Mouse (Mus musculus) limb, embryonic 14.5 days (tissue): ENCODE results near the gene Olfr1532-ps1. TPM values are rescaled to one million over a fixed set of nuclear protein-coding genes. Genes with fewer than 3 reads are reported as not detected.

Experiments used
- ATAC-seq: fragments of 200-750 bp; cut with Nextera tagmentation; 2 replicates; pipeline ENCODE4 v1.8.0; 2017; ENCODE audit warnings: low read depth, moderate number of reproducible peaks, moderate TSS enrichment; ENCODE audit not compliant: low FRiP score
- DNase-seq: peaks from one replicate; pipeline ENCODE4 v3.0.0-alpha.2; 2015; ENCODE audit warnings: low spot score
- H3K27ac ChIP-seq: fragments of 300-500 bp; sonication (generic); replicated peaks from 2 replicates; pipeline ENCODE4 v1.5.1; 2014; ENCODE audit warnings: low read depth, mild to moderate bottlenecking, low read length, moderate library complexity, mixed read lengths
- H3K27me3 ChIP-seq: fragments of 300-500 bp; sonication (generic); 2 replicates; pipeline ENCODE4 v1.6.1; 2014; ENCODE audit warnings: low read length, mixed read lengths; ENCODE audit not compliant: control insufficient read depth, insufficient read depth
- H3K36me3 ChIP-seq: fragments of 300-500 bp; sonication (generic); 2 replicates; pipeline ENCODE4 v1.6.1; 2014; ENCODE audit warnings: mild to moderate bottlenecking, low read length, moderate library complexity, mixed read lengths; ENCODE audit not compliant: control insufficient read depth, insufficient read depth
- H3K4me1 ChIP-seq: fragments of 300-500 bp; sonication (generic); 2 replicates; pipeline ENCODE4 v1.6.1; 2014; ENCODE audit warnings: antibody characterized with exemption, low read length, mixed read lengths; ENCODE audit not compliant: control insufficient read depth, insufficient read depth
- H3K4me2 ChIP-seq: fragments of 300-500 bp; sonication (generic); replicated peaks from 2 replicates; pipeline ENCODE4 v1.6.1; 2014; ENCODE audit warnings: low read depth, mild to moderate bottlenecking, low read length, moderate library complexity; ENCODE audit not compliant: severe bottlenecking
- H3K4me3 ChIP-seq: fragments of 300-500 bp; sonication (generic); replicated peaks from 2 replicates; pipeline ENCODE4 v1.5.1; 2014; ENCODE audit warnings: low read length
- H3K9ac ChIP-seq: fragments of 300-500 bp; sonication (generic); 2 replicates; pipeline ENCODE4 v1.6.1; 2014; ENCODE audit warnings: mild to moderate bottlenecking, low read depth, low read length, moderate library complexity; ENCODE audit not compliant: severe bottlenecking
- H3K9me3 ChIP-seq: fragments of 300-500 bp; sonication (generic); 2 replicates; pipeline ENCODE4 v1.6.1; 2016; ENCODE audit warnings: low read length; ENCODE audit not compliant: control insufficient read depth
- POLR2A ChIP-seq: fragments of 200-500 bp; IDR thresholded peaks from 2 replicates; pipeline ENCODE4 v1.8.0; 2012; ENCODE audit warnings: inconsistent platforms, mild to moderate bottlenecking, moderate library complexity, borderline replicate concordance; ENCODE audit not compliant: insufficient read depth, insufficient read length; ENCODE audit errors: extremely low read depth
- WGBS: fragments of 180-500 bp; shearing (Covaris S2); extraction: QIAGEN DNeasy Blood & Tissue Kit; methylation state at CpG from one replicate; pipeline ENCODE4 v1.1.7; 2014; 5-methylcytosine and 5-hydroxymethylcytosine counted together
- polyA plus RNA-seq, 2 experiments: library from polyadenylated mRNA; depleted of rRNA in 1 of 2; stranded (reverse) in 1 of 2; unstranded in 1 of 2; fragments of >200 nt; fragmentation: Nextera tagmentation in 1 of 2; extraction: Ambion mirVana in 1 of 2; gene quantifications; 2 replicates each; pipeline versions ENCODE4 v1.2.1 to v1.2.3; 2012 to 2014

The Olfr1532-ps1 gene
- polyA plus RNA-seq, 2 experiments, result not detected

DNA sequence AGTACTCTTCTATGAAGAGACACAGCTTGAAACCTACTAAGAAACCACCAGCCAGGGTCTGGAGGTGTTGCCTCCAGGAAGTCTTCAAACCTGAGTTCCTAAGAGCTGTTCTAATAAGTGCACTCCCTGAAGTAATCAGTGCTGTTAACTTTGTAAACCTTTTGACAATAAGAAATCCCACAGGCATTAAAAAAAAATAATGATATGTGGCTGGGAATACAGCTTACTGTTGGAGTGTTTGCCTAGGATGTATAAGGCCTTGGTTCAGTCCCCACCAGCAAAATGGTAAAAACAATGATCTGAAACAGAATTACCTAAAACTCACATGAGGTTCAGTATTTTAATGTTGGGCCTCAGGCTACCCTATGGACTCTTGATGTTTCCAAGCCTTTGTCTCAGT lies 24.3 kb downstream of the Olfr1532-ps1 start, which contains the start of gene Olfr709-ps1:
Gene Olfr709-ps1 (minus strand): TSS at position 101 of the 400 bp plus-strand sequence.
- Histone ChIP-seq H3K27me3 (no peaks in the 10 kb centered on the region), H3K27ac (no peak within 1 kb of the TSS), H3K36me3 (no peaks in the 10 kb centered on the region), H3K9me3 (no peaks in the 10 kb centered on the region), H3K4me2 (no peak within 1 kb of the TSS), H3K4me3 (no peak within 1 kb of the TSS), H3K4me1 (no peaks in the 10 kb centered on the region), H3K9ac (no peak within 1 kb of the TSS)
- no peak for DNase-seq
- TF ChIP-seq POLR2A, result no peak
- ATAC-seq, result no peak

DNA sequence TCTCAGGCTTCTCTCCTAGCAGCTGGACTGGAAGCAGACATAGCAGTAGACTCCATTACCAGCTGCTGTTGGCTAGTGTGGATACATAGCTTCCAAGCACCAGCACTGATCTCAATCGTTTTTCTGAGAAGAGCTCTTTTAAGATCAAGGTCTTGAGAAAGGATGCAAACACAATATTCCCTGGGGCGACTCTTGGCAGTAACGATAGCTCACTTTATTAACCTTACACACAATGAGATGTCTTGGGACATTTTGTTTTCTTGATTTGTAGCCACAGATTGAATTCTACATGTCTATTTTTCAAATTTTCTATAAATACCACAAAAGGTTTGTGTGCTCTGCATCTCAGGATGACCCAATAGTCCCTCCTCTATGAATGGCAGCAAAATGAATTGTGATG lies 40.4 kb downstream of the Olfr1532-ps1 start, which contains the start of gene Olfr710:
Gene Olfr710 (minus strand): TSS at position 101 of the 400 bp plus-strand sequence.
- Histone ChIP-seq H3K27me3 (no peaks in the 10 kb centered on the region), H3K4me3 (no peak within 1 kb of the TSS), H3K4me1 (no peaks in the 10 kb centered on the region), H3K4me2 (no peak within 1 kb of the TSS), H3K9me3 (no peaks in the 10 kb centered on the region), H3K36me3 (no peaks in the 10 kb centered on the region), H3K27ac (no peak within 1 kb of the TSS), H3K9ac (no peak within 1 kb of the TSS)
- WGBS, result 76% methylated on average over 3 of the region's 3 CpGs
- DNase-seq (no peak), ATAC-seq (no peak)
- no peak for TF ChIP-seq POLR2A

DNA sequence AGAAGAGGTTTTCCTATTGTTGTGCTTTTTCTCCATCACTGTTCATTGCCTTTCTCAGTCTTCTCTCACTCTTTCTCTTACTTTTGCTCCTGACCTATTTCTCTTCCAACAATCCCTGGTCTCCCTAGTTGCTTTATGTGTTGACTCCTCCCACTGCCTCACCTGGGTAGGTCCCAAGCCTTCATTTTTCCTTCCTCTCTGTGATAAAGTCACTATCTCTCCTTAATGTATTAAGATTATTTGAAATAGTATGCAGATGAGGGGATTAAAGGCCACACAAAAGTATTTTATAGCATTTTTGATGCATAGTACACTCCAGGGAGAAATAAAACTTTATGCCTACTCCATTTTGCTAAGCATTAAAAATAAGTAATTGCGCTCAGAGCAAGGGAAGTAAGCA lies 56.0 kb downstream of the Olfr1532-ps1 start, which contains the start of gene Olfr6:
Gene Olfr6 (minus strand): TSS at position 101 of the 400 bp plus-strand sequence.
- Histone ChIP-seq H3K4me1 (no peaks in the 10 kb centered on the region), H3K4me2 (no peak within 1 kb of the TSS), H3K9me3 (no peaks in the 10 kb centered on the region), H3K9ac (no peak within 1 kb of the TSS), H3K27ac (no peak within 1 kb of the TSS), H3K4me3 (no peak within 1 kb of the TSS), H3K27me3 (no peaks in the 10 kb centered on the region), H3K36me3 (no peaks in the 10 kb centered on the region)
- ATAC-seq (no peak), DNase-seq (no peak)
- WGBS, result 71% methylated on average over 1 of the region's 1 CpGs
- no peak for TF ChIP-seq POLR2A

Other genes starting within 250 kb of the Olfr1532-ps1 start
- not detected in 2 replicates for gene Olfr693, start 227.4 kb upstream of the Olfr1532-ps1 start, polyA plus RNA-seq (2012; rRNA removed)
- not detected in 2 replicates for gene Olfr693, start 227.4 kb upstream of the Olfr1532-ps1 start, polyA plus RNA-seq (2014; fragmentation: Nextera tagmentation; extraction: Ambion mirVana)
- not detected in 2 replicates for gene Olfr694, start 216.2 kb upstream of the Olfr1532-ps1 start, polyA plus RNA-seq (2012; rRNA removed)
- not detected in 2 replicates for gene Olfr694, start 216.2 kb upstream of the Olfr1532-ps1 start, polyA plus RNA-seq (2014; fragmentation: Nextera tagmentation; extraction: Ambion mirVana)
- gene Olfr695, start 191.6 kb upstream of the Olfr1532-ps1 start, polyA plus RNA-seq (2012; rRNA removed), result not detected in 2 replicates
- not detected in 2 replicates for gene Olfr695, start 191.6 kb upstream of the Olfr1532-ps1 start, polyA plus RNA-seq (2014; fragmentation: Nextera tagmentation; extraction: Ambion mirVana)
- gene Olfr697, start 165.6 kb upstream of the Olfr1532-ps1 start, polyA plus RNA-seq (2012; rRNA removed), result not detected in 2 replicates
- gene Olfr697, start 165.6 kb upstream of the Olfr1532-ps1 start, polyA plus RNA-seq (2014; fragmentation: Nextera tagmentation; extraction: Ambion mirVana), result not detected in 2 replicates
- not detected in 2 replicates for gene Olfr698, start 152.6 kb upstream of the Olfr1532-ps1 start, polyA plus RNA-seq (2012; rRNA removed)
- not detected in 2 replicates for gene Olfr698, start 152.6 kb upstream of the Olfr1532-ps1 start, polyA plus RNA-seq (2014; fragmentation: Nextera tagmentation; extraction: Ambion mirVana)
- not detected in 2 replicates for gene Olfr699, start 114.8 kb upstream of the Olfr1532-ps1 start, polyA plus RNA-seq (2012; rRNA removed)
- gene Olfr699, start 114.8 kb upstream of the Olfr1532-ps1 start, polyA plus RNA-seq (2014; fragmentation: Nextera tagmentation; extraction: Ambion mirVana), result not detected in 2 replicates
- gene Olfr700, start 99.2 kb upstream of the Olfr1532-ps1 start, polyA plus RNA-seq (2012; rRNA removed), result not detected in 2 replicates
- not detected in 2 replicates for gene Olfr700, start 99.2 kb upstream of the Olfr1532-ps1 start, polyA plus RNA-seq (2014; fragmentation: Nextera tagmentation; extraction: Ambion mirVana)
- 0.13 TPM in 1 of 2 replicates, not detected in the other for gene Olfr701, start 93.9 kb upstream of the Olfr1532-ps1 start, polyA plus RNA-seq (2012; rRNA removed)
- gene Olfr701, start 93.9 kb upstream of the Olfr1532-ps1 start, polyA plus RNA-seq (2014; fragmentation: Nextera tagmentation; extraction: Ambion mirVana), result not detected in 2 replicates
- gene Olfr702, start 74.1 kb upstream of the Olfr1532-ps1 start, polyA plus RNA-seq (2012; rRNA removed), result not detected in 2 replicates
- gene Olfr702, start 74.1 kb upstream of the Olfr1532-ps1 start, polyA plus RNA-seq (2014; fragmentation: Nextera tagmentation; extraction: Ambion mirVana), result not detected in 2 replicates
- not detected in 2 replicates for gene Olfr703, start 64.6 kb upstream of the Olfr1532-ps1 start, polyA plus RNA-seq (2012; rRNA removed)
- gene Olfr703, start 64.6 kb upstream of the Olfr1532-ps1 start, polyA plus RNA-seq (2014; fragmentation: Nextera tagmentation; extraction: Ambion mirVana), result not detected in 2 replicates
- gene Olfr704, start 44.8 kb upstream of the Olfr1532-ps1 start, polyA plus RNA-seq (2012; rRNA removed), result not detected in 2 replicates
- not detected in 2 replicates for gene Olfr704, start 44.8 kb upstream of the Olfr1532-ps1 start, polyA plus RNA-seq (2014; fragmentation: Nextera tagmentation; extraction: Ambion mirVana)
- not detected in 2 replicates for gene Olfr705, start 31.1 kb upstream of the Olfr1532-ps1 start, polyA plus RNA-seq (2012; rRNA removed)
- not detected in 2 replicates for gene Olfr705, start 31.1 kb upstream of the Olfr1532-ps1 start, polyA plus RNA-seq (2014; fragmentation: Nextera tagmentation; extraction: Ambion mirVana)
- not detected in 2 replicates for gene Olfr706, start 19.8 kb upstream of the Olfr1532-ps1 start, polyA plus RNA-seq (2012; rRNA removed)
- not detected in 2 replicates for gene Olfr706, start 19.8 kb upstream of the Olfr1532-ps1 start, polyA plus RNA-seq (2014; fragmentation: Nextera tagmentation; extraction: Ambion mirVana)
- gene Olfr707, start 6.8 kb upstream of the Olfr1532-ps1 start, polyA plus RNA-seq (2012; rRNA removed), result not detected in 2 replicates
- gene Olfr707, start 6.8 kb upstream of the Olfr1532-ps1 start, polyA plus RNA-seq (2014; fragmentation: Nextera tagmentation; extraction: Ambion mirVana), result not detected in 2 replicates
- not detected in 2 replicates for gene Olfr709-ps1, start 24.2 kb downstream of the Olfr1532-ps1 start, polyA plus RNA-seq (2012; rRNA removed)
- gene Olfr709-ps1, start 24.2 kb downstream of the Olfr1532-ps1 start, polyA plus RNA-seq (2014; fragmentation: Nextera tagmentation; extraction: Ambion mirVana), result not detected in 2 replicates
- gene Olfr710, start 40.3 kb downstream of the Olfr1532-ps1 start, polyA plus RNA-seq (2012; rRNA removed), result not detected in 2 replicates
- gene Olfr710, start 40.3 kb downstream of the Olfr1532-ps1 start, polyA plus RNA-seq (2014; fragmentation: Nextera tagmentation; extraction: Ambion mirVana), result not detected in 2 replicates
- not detected in 2 replicates for gene Olfr6, start 55.9 kb downstream of the Olfr1532-ps1 start, polyA plus RNA-seq (2012; rRNA removed)
- not detected in 2 replicates for gene Olfr6, start 55.9 kb downstream of the Olfr1532-ps1 start, polyA plus RNA-seq (2014; fragmentation: Nextera tagmentation; extraction: Ambion mirVana)
- not detected in 2 replicates for gene Olfr711, start 67.5 kb downstream of the Olfr1532-ps1 start, polyA plus RNA-seq (2012; rRNA removed)
- gene Olfr711, start 67.5 kb downstream of the Olfr1532-ps1 start, polyA plus RNA-seq (2014; fragmentation: Nextera tagmentation; extraction: Ambion mirVana), result not detected in 2 replicates
- not detected in 2 replicates for gene Olfr2, start 98.1 kb downstream of the Olfr1532-ps1 start, polyA plus RNA-seq (2012; rRNA removed)
- gene Olfr2, start 98.1 kb downstream of the Olfr1532-ps1 start, polyA plus RNA-seq (2014; fragmentation: Nextera tagmentation; extraction: Ambion mirVana), result not detected in 2 replicates
- gene Olfr713, start 123.2 kb downstream of the Olfr1532-ps1 start, polyA plus RNA-seq (2012; rRNA removed), result not detected in 2 replicates
- gene Olfr713, start 123.2 kb downstream of the Olfr1532-ps1 start, polyA plus RNA-seq (2014; fragmentation: Nextera tagmentation; extraction: Ambion mirVana), result not detected in 2 replicates
- gene Olfr714, start 163.0 kb downstream of the Olfr1532-ps1 start, polyA plus RNA-seq (2012; rRNA removed), result not detected in 2 replicates
- gene Olfr714, start 163.0 kb downstream of the Olfr1532-ps1 start, polyA plus RNA-seq (2014; fragmentation: Nextera tagmentation; extraction: Ambion mirVana), result not detected in 2 replicates
- not detected in 2 replicates for gene Olfr17, start 185.2 kb downstream of the Olfr1532-ps1 start, polyA plus RNA-seq (2012; rRNA removed)
- gene Olfr17, start 185.2 kb downstream of the Olfr1532-ps1 start, polyA plus RNA-seq (2014; fragmentation: Nextera tagmentation; extraction: Ambion mirVana), result not detected in 2 replicates
- not detected in 2 replicates for gene Olfr715b, start 202.4 kb downstream of the Olfr1532-ps1 start, polyA plus RNA-seq (2012; rRNA removed)
- gene Olfr715b, start 202.4 kb downstream of the Olfr1532-ps1 start, polyA plus RNA-seq (2014; fragmentation: Nextera tagmentation; extraction: Ambion mirVana), result not detected in 2 replicates
- not detected in 2 replicates for gene Olfr715, start 223.1 kb downstream of the Olfr1532-ps1 start, polyA plus RNA-seq (2012; rRNA removed)
- gene Olfr715, start 223.1 kb downstream of the Olfr1532-ps1 start, polyA plus RNA-seq (2014; fragmentation: Nextera tagmentation; extraction: Ambion mirVana), result not detected in 2 replicates
- not detected in 2 replicates for gene Olfr716, start 230.3 kb downstream of the Olfr1532-ps1 start, polyA plus RNA-seq (2012; rRNA removed)
- gene Olfr716, start 230.3 kb downstream of the Olfr1532-ps1 start, polyA plus RNA-seq (2014; fragmentation: Nextera tagmentation; extraction: Ambion mirVana), result not detected in 2 replicates